Mouse (Mus musculus) myocyte (in vitro differentiated cells): ENCODE results near the gene Lrp1.

Experiments used
- CEBPB ChIP-seq: IDR thresholded peaks from 2 replicates; pipeline ENCODE4 v1.6.1; 2011; ENCODE audit warnings: mild to moderate bottlenecking, moderate library complexity; ENCODE audit not compliant: poor library complexity, insufficient read depth, severe bottlenecking
- MAX ChIP-seq: IDR thresholded peaks from one replicate; pipeline ENCODE4 v1.6.1; 2011; ENCODE audit warnings: low read depth, mild to moderate bottlenecking, control low read depth
- POLR2A ChIP-seq: IDR thresholded peaks from one replicate; pipeline ENCODE4 v1.6.1; 2011; ENCODE audit warnings: low read depth, mild to moderate bottlenecking, control low read depth, moderate library complexity; ENCODE audit not compliant: insufficient read length
- POLR2AphosphoS2 ChIP-seq: IDR thresholded peaks from one replicate; pipeline ENCODE4 v1.6.1; 2011; ENCODE audit warnings: low read depth, control low read depth; ENCODE audit not compliant: insufficient read length
- USF1 ChIP-seq: IDR thresholded peaks from one replicate; pipeline ENCODE4 v1.6.1; 2011; ENCODE audit warnings: low read depth, mild to moderate bottlenecking, control low read depth, moderate library complexity

DNA sequence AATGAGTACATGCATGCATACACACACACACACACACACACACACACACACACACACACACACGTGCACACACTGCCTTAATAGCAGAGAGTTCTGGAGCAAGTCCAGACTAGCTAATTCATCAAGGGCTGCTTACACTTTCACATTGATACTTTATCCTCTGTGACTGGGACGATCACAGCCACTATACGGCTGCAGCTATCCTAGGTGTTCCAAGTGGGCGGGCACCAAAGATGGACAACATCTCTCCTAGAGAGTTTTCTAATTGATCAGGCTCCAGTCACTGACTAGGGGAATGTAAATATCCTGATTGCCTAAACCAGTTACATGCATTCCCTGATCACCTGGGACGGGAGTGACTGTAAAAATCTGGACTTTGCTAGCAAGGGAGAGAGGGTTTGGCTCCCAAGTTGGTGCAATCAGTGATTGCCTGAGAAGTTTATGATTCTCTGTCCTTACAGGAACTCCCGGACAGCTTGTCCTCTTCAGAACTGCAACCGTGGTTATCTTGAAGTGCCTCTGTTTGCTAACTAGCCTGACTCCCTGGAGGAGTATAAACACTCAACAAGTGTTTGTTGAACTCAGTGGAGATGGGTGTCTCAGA, 11.8 kb upstream of the Lrp1 start:
- no peak for TF ChIP-seq POLR2A
- TF ChIP-seq USF1, result no peak
- TF ChIP-seq POLR2AphosphoS2, result no peak
- no peak for TF ChIP-seq CEBPB
- no peak for TF ChIP-seq MAX
